Mouse (Mus musculus) liver (tissue): ENCODE measurements around the gene Gramd4.
A peak's percentile ranks its signal among the peaks of the same experiment; 100 is the strongest.
"Not testable (repeated sequence)": the region's sequence is repeated elsewhere in the genome, so short reads cannot be mapped to it uniquely, and the experiment has no call there.

Experiments
- DNase-seq: peaks from one replicate; pipeline ENCODE4 v3.0.0-alpha.2; 2020; ENCODE audit warnings: mixed read lengths

The Gramd4 gene

GRCm38 (mm10) chr15:86119186-86119585 is 61.7 kb downstream of the Gramd4 start:
- no peak for DNase-seq

- DNase-seq: no peak
Observed at GRCm38 (mm10) chr15:86122261-86122949, 64.9 kb downstream of the Gramd4 start.

DNA sequence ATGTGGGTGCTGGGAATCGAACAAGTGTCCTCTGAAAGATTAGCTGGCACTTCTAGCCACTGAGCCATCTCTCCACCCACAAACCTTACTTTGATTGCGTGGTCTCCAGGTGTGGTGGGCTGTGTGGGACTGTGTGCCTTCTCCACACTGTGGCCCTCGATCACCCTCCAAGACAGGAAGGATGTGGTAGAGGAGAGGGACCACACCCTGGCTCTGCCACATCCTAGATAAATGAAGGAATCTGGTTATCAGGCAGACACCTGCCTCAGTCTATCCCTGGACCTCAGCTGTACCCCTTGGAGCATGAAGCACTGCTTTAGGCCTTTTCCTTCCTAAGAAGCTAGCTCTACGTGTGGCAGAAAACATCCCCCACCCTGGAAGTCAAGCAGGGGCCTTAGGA is 65.9 kb downstream of the Gramd4 start:
- DNase-seq: peak; percentile 36

DNA sequence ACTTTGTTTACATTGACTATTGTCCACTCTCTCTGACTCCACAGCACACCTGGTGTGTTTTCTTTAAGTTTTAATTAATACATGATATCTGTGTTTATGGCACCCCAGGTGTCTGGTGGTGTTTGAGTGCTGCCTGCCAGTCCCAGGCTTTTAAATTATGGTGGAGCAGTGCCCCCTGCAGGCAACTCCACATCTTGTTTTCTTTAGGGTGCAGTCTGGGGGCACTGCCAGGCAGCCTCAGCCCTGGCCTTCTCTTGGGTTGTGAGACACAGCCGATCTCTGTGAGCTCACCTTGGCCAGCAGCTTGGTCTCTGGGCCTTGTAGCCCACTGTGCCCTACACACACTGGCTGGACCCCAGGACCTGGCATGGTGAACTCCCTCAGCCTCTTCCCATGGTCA is 66.9 kb downstream of the Gramd4 start:
- peak; percentile 82 for DNase-seq

DNA sequence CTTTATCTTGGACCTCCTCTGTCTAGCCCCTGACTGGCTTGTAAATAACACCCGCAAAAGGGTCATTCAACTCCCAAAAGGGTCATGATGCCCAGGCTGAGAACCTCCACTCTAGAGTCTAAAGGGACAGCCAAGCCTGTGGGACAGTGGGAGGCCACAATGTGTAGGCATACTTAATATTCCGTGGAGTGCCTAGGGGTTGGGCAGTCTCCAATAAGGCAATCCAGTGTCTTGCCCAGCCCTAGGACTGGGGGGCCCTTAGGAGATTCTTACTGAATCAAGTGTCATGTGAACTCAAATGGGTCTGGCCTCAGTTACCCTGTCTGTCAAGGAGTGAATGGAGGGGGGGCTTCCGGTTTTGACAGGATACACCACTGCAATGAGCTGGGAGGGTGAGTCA is 71.5 kb downstream of the Gramd4 start:
- DNase-seq: no peak

DNA sequence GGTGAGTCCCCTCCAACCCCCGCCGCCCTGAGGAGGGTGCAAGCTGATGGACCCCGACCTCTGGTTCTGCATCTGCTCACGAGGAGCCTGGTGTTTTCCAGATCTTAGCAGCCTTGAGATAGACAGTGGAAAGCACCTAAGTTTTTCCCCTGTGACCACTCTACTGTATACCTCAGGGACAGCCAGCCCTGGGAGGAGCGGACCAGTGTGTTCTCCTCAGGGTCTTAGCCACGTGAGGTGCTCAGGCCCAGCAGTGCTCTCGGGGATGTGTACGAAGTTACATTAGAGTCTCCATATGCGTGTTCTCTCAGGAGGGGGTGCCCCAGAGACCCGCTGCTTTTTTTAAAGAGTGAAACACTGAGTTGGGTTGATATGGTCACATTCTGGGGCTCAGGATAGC is 73.2 kb downstream of the Gramd4 start:
- DNase-seq: no peak

- DNase-seq: peak; percentile 84
Observed at GRCm38 (mm10) chr15:86134941-86135783, 77.7 kb downstream of the Gramd4 start.

DNA sequence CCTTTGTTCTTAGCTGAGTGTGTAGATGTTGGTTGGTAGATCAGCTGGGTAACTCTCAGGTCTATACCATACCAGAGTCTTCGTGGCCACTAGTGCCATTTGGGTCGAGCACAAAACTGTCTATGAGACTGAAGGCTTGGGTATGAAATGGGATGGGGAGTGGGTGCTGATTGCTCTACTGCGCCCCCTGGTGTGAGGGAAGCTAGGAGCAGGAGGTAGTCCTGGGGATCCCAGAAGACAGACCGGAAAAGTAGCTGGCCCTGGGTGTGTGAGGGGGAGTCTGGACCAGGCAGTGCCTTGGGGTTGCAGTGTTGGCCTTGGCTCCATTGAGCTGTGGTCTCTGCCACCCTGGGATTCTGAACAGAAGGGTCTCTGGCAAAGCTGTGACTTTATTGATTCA is 80.1 kb downstream of the Gramd4 start:
- DNase-seq: peak; percentile 62

GRCm38 (mm10) chr15:86140323-86140722 is 82.8 kb downstream of the Gramd4 start:
- peak; percentile 66 for DNase-seq

DNA sequence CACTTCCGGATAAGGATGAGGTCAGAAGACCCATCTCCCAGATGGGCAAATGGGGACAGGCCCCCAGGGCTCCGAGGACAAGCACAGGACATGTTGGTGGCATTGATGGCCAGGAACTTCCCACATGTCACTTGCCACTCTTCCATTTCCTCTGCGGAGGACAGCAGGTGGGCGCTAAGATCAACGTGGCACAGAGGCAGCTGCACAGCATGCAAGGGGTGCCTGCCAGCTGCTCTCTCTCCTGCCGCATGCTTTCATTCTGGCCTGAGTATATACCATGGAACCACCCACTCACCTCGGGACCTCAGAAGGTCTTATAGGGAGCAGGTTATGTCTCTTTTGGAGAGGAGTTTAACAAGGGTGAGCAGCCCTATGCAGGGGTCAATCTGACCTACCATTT is 87.1 kb downstream of the Gramd4 start:
- no peak for DNase-seq

DNA sequence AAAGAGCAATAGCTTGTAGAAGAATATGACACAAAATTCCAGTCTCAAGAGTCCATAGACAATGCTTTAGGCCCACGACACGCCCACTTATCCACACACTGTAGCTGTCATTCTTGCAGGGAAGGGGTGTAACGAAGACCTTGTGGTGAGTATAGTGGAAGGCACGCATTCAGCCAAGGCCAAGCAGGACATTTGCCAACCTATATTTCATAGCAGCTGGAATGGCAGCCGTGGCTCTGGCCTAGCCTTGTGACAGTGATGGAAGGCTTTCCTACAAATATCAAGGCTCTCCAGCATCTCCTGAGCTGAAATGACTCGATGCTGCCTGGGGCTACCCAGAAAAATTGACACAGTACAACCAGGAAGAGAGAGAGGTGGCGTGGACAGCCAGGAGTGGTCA is 87.6 kb downstream of the Gramd4 start:
- no peak for DNase-seq

DNA sequence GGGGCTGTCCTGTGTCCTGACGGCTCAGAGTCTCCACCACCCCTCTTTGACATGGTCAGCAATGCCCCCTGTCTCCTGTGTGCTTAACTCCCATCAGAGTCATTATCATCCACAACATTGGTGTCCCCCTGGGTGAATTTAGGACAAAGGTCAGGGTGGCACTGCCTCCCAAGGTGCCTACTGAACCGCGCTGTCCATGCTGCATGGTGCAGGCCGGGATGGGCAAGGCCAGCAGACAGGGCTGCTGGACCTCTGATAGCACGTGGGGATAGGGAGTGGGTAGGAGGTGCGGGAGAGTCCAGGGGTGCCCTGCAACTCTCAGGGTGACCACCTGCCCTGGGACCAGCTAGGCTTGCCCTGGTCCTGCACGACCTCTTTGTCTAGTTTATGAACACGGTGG is 89.4 kb downstream of the Gramd4 start:
- no peak for DNase-seq

DNA sequence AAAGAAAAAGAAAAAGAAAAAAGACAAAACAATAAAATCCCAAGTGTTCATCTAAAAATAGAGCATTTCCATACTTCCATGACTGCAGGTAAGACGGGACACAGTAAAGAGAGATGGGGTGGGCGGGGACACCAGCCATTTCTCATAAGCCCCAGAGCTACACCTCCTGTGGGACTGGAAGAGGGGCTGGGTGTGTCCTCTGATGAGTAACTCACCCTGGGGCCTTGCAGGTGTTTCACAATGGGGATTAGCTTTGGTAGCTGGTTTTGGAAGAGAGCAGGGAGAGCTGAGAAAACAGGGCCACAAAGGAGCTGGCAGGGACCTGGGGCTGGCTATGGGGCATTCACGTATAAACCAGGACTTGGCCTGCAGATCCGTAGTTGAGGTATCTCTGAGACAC is 93.1 kb downstream of the Gramd4 start:
- no peak for DNase-seq

- DNase-seq: no peak
Observed at GRCm38 (mm10) chr15:86153481-86153960, 96.0 kb downstream of the Gramd4 start.

- DNase-seq: no peak
Observed at GRCm38 (mm10) chr15:86156492-86156891, 99.0 kb downstream of the Gramd4 start.

DNA sequence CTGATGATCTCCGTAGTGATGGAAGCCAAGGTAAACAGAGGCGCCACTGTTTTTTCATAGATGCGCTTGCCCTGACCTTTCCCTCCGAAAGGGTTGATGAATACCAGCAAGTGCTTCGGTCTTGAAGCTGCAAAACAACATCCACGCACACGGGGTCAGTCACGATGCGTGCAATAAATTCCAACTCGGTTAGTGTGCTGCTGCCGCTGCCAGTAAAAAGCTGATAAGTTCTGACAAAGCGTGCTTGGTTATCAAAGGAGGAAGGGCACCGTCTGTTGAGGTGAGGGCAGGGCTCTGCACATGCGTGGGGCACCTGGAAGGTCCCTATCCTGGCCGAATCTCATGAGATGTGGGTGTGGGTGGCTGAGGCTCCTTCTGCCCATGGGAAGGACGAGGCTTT is 101.6 kb downstream of the Gramd4 start:
- no peak for DNase-seq

- no peak for DNase-seq
Observed at GRCm38 (mm10) chr15:86159719-86160118, 102.2 kb downstream of the Gramd4 start.

DNA sequence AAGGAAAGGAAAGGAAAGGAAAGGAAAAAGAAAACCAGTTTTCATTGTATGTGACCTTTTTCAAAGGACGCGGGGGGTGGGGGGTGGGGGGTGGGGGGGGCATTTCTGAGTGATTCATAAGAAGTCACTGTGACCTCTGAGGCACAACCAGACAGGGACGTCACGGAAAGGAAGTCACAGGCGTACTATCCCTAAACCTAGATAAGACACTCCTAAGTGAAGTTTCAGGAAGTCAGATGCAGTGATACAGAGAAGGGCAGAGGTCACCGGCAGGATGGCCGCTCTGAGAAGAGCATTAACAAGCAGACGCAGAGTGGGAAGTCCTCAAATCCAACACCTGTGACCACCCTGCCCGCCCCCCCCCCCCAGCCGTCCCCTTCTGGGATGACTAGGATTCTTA is 103.4 kb downstream of the Gramd4 start:
- no peak for DNase-seq

GRCm38 (mm10) chr15:86161800-86162199 is 104.3 kb downstream of the Gramd4 start:
- DNase-seq: not testable (repeated sequence)

DNA sequence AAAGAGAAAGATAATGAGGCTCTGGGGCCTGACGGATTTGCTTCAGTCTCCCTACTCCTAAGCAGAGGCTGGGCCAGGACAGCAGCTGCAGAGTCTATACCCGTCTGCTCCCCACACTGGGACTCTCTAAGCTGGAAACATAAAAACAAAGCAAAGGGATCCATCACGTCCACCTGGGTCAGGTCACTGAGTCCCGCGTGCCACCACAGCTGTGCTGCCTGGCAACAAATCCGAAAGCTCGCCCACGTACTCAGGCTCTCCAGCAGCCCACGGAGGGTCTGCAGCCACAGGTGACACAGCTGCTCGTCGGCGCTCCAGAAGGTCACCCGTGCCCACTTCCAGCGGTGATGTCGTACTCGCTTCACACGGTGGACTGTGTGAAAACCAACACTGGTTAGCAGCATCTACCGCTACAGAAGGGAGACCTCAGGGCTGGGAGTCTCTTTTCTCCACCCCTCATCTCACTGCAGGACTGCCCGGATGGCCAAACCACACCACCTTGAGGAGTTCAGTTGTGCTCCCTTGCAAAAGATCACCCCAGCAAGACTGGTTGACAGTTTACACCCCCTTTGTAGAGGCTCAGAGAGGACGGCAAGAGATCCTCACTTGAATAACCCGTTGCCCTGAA is 107.3 kb downstream of the Gramd4 start:
- DNase-seq: no peak

DNA sequence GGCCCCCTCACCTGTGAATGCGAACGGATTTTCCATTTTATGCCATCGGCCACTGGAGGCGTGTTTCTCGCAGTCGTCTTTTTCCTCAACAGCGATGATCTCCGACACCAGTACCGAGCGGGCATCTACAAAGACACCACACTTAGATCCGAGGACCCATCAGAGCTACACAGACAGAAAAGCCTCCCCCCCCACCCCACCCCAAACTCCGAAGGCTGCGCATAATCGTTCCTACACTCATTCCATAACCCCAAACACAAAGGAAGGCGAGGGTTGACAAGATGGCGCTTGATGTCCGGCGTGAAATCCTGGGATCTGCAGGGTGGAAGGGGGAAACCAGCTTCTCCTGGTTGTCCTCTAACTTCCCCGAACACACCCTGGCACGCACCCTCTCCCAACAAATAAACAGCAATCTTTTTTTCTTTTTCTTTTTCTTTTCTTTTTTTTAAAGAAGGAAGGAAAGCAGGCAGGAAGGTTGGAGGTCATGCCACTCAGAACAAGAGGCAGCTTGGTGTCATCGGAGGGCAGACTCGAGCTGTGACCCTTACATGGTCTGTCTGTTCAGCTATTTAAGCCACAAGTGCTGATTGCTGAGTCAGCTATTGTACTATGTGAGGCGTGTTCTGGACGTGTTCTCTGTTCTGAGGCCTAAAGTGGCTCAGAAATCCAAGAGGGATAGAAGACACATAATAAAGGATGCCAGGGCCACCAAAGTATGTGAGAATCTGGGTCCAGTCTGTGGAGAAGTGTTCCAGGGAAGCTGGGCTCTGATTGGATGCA is 108.5 kb downstream of the Gramd4 start:
- DNase-seq: no peak

DNA sequence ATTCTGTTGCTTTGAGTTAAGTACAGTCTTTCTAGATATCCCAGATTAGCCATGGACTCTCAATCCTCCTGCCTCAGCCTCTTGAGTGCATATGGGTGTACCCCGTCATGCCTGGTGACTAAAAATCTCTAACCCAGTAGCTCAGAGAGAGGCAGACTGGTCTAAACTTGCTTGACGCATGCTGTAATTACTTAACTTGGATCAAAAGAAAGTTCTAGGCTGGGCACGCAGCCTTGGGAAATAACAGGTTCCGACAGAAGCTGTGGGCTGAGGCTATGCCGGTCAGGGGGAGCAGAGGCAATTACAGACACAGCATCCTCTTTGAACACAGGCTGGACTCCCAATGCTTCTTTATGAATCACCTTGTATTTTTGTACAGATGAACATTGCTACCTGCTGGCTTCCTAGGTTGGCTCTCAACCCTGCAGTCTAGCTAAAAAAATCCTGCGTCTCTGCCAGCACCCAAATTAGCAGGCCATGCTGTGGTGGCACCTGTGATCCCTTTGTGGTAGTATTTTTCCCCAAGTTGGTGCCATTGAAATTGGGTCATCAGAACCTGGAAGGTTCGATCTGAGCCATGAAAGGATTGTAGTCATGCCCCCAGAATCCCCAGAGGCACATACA is 109.6 kb downstream of the Gramd4 start:
- no peak for DNase-seq
